Mouse (Mus musculus) heart, postnatal 0 days (tissue): ENCODE data around the gene 4930442H23Rik. TPM values are rescaled to one million over a fixed set of nuclear protein-coding genes. Genes with fewer than 3 reads are reported as not detected.

ENCODE experiments used
- ATAC-seq: fragments of 200-750 bp; cut with Nextera tagmentation; 2 replicates; pipeline ENCODE4 v1.8.0; 2017; ENCODE audit warnings: low read depth, moderate number of reproducible peaks, moderate library complexity; ENCODE audit not compliant: insufficient read depth
- DNase-seq: peaks from one replicate; pipeline ENCODE4 v3.0.0-alpha.2; 2016; ENCODE audit warnings: low spot score
- H3K27ac ChIP-seq: fragments of 300-500 bp; sonication (generic); 2 replicates; pipeline ENCODE4 v1.5.1; 2014; ENCODE audit warnings: low read depth, mild to moderate bottlenecking
- H3K27me3 ChIP-seq: fragments of 300-500 bp; sonication (generic); 2 replicates; pipeline ENCODE4 v1.6.1; 2014; ENCODE audit warnings: low read length, mixed read lengths; ENCODE audit not compliant: control insufficient read depth, insufficient read depth
- H3K36me3 ChIP-seq: fragments of 300-500 bp; sonication (generic); replicated peaks from 2 replicates; pipeline ENCODE4 v1.6.1; 2014; ENCODE audit warnings: low read length, mixed read lengths; ENCODE audit not compliant: control insufficient read depth, insufficient read depth
- H3K4me1 ChIP-seq: fragments of 300-500 bp; sonication (generic); 2 replicates; pipeline ENCODE4 v1.6.1; 2014; ENCODE audit warnings: antibody characterized with exemption; ENCODE audit not compliant: control insufficient read depth, insufficient read depth
- H3K4me2 ChIP-seq: fragments of 300-500 bp; sonication (generic); 2 replicates; pipeline ENCODE4 v1.6.1; 2014; ENCODE audit warnings: low read depth, mild to moderate bottlenecking, low read length, moderate library complexity
- H3K4me3 ChIP-seq: fragments of 300-500 bp; sonication (generic); 2 replicates; pipeline ENCODE4 v1.5.1; 2014; ENCODE audit warnings: low read depth, low read length
- H3K9ac ChIP-seq: fragments of 300-500 bp; sonication (generic); replicated peaks from 2 replicates; pipeline ENCODE4 v1.6.1; 2014; ENCODE audit warnings: low read depth, low read length, mixed read lengths
- H3K9me3 ChIP-seq: fragments of 300-500 bp; sonication (generic); replicated peaks from 2 replicates; pipeline ENCODE4 v1.6.1; 2016; ENCODE audit warnings: low read length; ENCODE audit not compliant: control insufficient read depth
- CTCF ChIP-seq: IDR thresholded peaks from 2 replicates; pipeline ENCODE4 v1.5.1; 2016; ENCODE audit warnings: antibody characterized with exemption, control low read depth, low read depth
- EP300 ChIP-seq: IDR thresholded peaks from 2 replicates; pipeline ENCODE4 v1.6.1; 2016; ENCODE audit warnings: antibody characterized with exemption, low read depth
- WGBS: fragments of 180-500 bp; shearing (Covaris S2); extraction: QIAGEN DNeasy Blood & Tissue Kit; methylation state at CpG from one replicate; pipeline ENCODE4 v1.1.7; 2014; 5-methylcytosine and 5-hydroxymethylcytosine counted together
- polyA plus RNA-seq: library from polyadenylated mRNA; unstranded; fragments of >200 nt; fragmentation: Nextera tagmentation; extraction: Ambion mirVana; gene quantifications from 2 replicates; pipeline ENCODE4 v1.2.1, GENCODE M21; 2015
- total RNA-seq: library from RNA; depleted of rRNA; stranded (reverse); fragments of >200 nt; gene quantifications from 2 replicates; pipeline ENCODE4 v1.2.3, GENCODE M21; 2014; ENCODE audit warnings: low replicate concordance

Gene 4930442H23Rik
- total and polyA plus RNA-seq, 2 experiments from 2014 or later, result 0.12 TPM; not detected in 1

GRCm38 (mm10) chr10:81216260-81216659, 32.6 kb upstream of the 4930442H23Rik start:
- H3K4me3 ChIP-seq, result no peak overlapping the region
- DNase-seq (no peak), ATAC-seq (no peak)
- TF ChIP-seq EP300, result no peak
- no peak for TF ChIP-seq CTCF
- H3K4me1 ChIP-seq, result no peaks in the 10 kb centered on the region
- no peak overlapping the region for H3K27ac ChIP-seq
- H3K9me3 ChIP-seq, result no peaks in the 10 kb centered on the region
- H3K36me3 ChIP-seq, result no peaks in the 10 kb centered on the region
- H3K4me2 ChIP-seq, result no peak overlapping the region
- H3K9ac ChIP-seq, result no peak overlapping the region
- 82% methylated on average over 6 of the region's 6 CpGs for WGBS
- H3K27me3 ChIP-seq, result no peaks in the 10 kb centered on the region

GRCm38 (mm10) chr10:81210154-81210553, 26.5 kb upstream of the 4930442H23Rik start:
- WGBS, result 92% methylated on average over 5 of the region's 5 CpGs
- H3K9me3 ChIP-seq, result no peaks in the 10 kb centered on the region

GRCm38 (mm10) chr10:81204137-81204536, 20.5 kb upstream of the 4930442H23Rik start:
- Histone ChIP-seq H3K27me3 (0 out of 2 replicates have a peak, but pooled peaks cover 3% of the 10 kb centered on the region), H3K9me3 (no peaks in the 10 kb centered on the region), H3K9ac (no peak overlapping the region), H3K27ac (peak overlapping the region; percentile 98), H3K36me3 (no peaks in the 10 kb centered on the region), H3K4me1 (peaks cover 26% of the 10 kb centered on the region), H3K4me2 (no peak overlapping the region), H3K4me3 (no peak overlapping the region)
- no peak for TF ChIP-seq CTCF
- no peak for TF ChIP-seq EP300
- 48% methylated on average over 4 of the region's 4 CpGs for WGBS
- DNase-seq (peak; percentile 4), ATAC-seq (no peak)

More at GRCm38 (mm10) chr10:81210154-81210553, 26.5 kb upstream of the 4930442H23Rik start:
- DNase-seq (no peak), ATAC-seq (no peak)
- no peaks in the 10 kb centered on the region for H3K36me3 ChIP-seq
- no peak overlapping the region for H3K4me2 ChIP-seq
- H3K9ac ChIP-seq, result no peak overlapping the region
- no peak overlapping the region for H3K27ac ChIP-seq
- H3K27me3 ChIP-seq, result 0 out of 2 replicates have a peak, but pooled peaks cover 3% of the 10 kb centered on the region
- no peaks in the 10 kb centered on the region for H3K4me1 ChIP-seq
- H3K4me3 ChIP-seq, result no peak overlapping the region
- peak; percentile 40 for TF ChIP-seq CTCF
- TF ChIP-seq EP300, result no peak

- Histone ChIP-seq H3K9ac (no peak overlapping the region), H3K4me1 (peaks cover 29% of the 10 kb centered on the region), H3K4me3 (no peak overlapping the region), H3K9me3 (no peaks in the 10 kb centered on the region), H3K27me3 (0 out of 2 replicates have a peak, but pooled peaks cover 3% of the 10 kb centered on the region), H3K27ac (peak overlapping the region; percentile 98), H3K36me3 (no peaks in the 10 kb centered on the region), H3K4me2 (0 out of 2 replicates have a peak overlapping the region, but pooled peaks have one; percentile 12)
- TF ChIP-seq CTCF, result no peak
- TF ChIP-seq EP300, result no peak
- DNase-seq, result peak; percentile 34
- 52% methylated on average over 8 of the region's 8 CpGs for WGBS
- no peak for ATAC-seq
Measured at GRCm38 (mm10) chr10:81202978-81203720, 19.5 kb upstream of the 4930442H23Rik start.

- DNase-seq, result peak; percentile 93
- peak within 1 kb of the TSS; percentile 19 for H3K4me2 ChIP-seq
Measured at GRCm38 (mm10) chr10:81201807-81202758, 18.4 kb upstream of the 4930442H23Rik start, which contains the start of gene Nmrk2. Gene Nmrk2 (minus strand): TSS chr10:81202051.

More at GRCm38 (mm10) chr10:81201807-81202758, 18.4 kb upstream of the 4930442H23Rik start, which contains the start of gene Nmrk2:
- Histone ChIP-seq H3K27me3 (no peaks in the 10 kb centered on the region), H3K36me3 (no peaks in the 10 kb centered on the region), H3K4me3 (no peak within 1 kb of the TSS), H3K9ac (peak within 1 kb of the TSS; percentile 47), H3K9me3 (no peaks in the 10 kb centered on the region), H3K4me1 (peaks cover 29% of the 10 kb centered on the region), H3K27ac (peak within 1 kb of the TSS; percentile 98)
- WGBS, result 31% methylated on average over 13 of the region's 13 CpGs
- TF ChIP-seq CTCF (0 out of 2 replicates have a peak, but pooled peaks have one; percentile 2), EP300 (peak; percentile 95)
- peak; percentile 57 for ATAC-seq
